Mouse (Mus musculus): Measurements from ENCODE around the gene Wdr95. TPM values are rescaled to one million over a fixed set of nuclear protein-coding genes. Genes with fewer than 3 reads are reported as not detected.

Wdr95 gene
- polyA plus RNA-seq, 1 experiment from 2014 or later, result 0.24 TPM

- WGBS, result 6% methylated on average over 3 of the region's 3 CpGs
- DNase-seq (ENCODE audit: low spot score) (peak; percentile 80), ATAC-seq (replicated peaks; ENCODE audit: low FRiP score) (peak; percentile 70)
- Histone ChIP-seq H3K9ac (ENCODE audit: low read length) (no peak overlapping the region), H3K4me2 (ENCODE audit: low read depth, low read length, severe bottlenecking) (no peak overlapping the region), H3K9me3 (ENCODE audit: control insufficient read depth, low read length) (no peaks in the 10 kb centered on the region), H3K27ac (ENCODE audit: low read depth, low read length) (peak overlapping the region; percentile 92; the same call in 1 of the 2 replicates), H3K4me3 (ENCODE audit: low read depth, low read length) (no peak overlapping the region), H3K36me3 (ENCODE audit: control insufficient read depth, insufficient read depth, low read length) (no peaks in the 10 kb centered on the region), H3K27me3 (ENCODE audit: control insufficient read depth, insufficient read depth, low read length) (no peaks in the 10 kb centered on the region), H3K4me1 (replicated peaks; ENCODE audit: control insufficient read depth, insufficient read depth, low read length) (peaks cover 21% of the 10 kb centered on the region)
These were observed 15.8 kb upstream of the Wdr95 start for GRCm38 (mm10) chr5:149512695-149513094.

GRCm38 (mm10) chr5:149513438-149514086 lies 14.9 kb upstream of the Wdr95 start:
- H3K9ac ChIP-seq (ENCODE audit: low read length), result peak overlapping the region; percentile 37; the same call in 1 of the 2 replicates
- peaks cover 21% of the 10 kb centered on the region for H3K4me1 ChIP-seq (replicated peaks; ENCODE audit: control insufficient read depth, insufficient read depth, low read length)
- no peaks in the 10 kb centered on the region for H3K36me3 ChIP-seq (ENCODE audit: control insufficient read depth, insufficient read depth, low read length)
- peak; percentile 76 for DNase-seq (ENCODE audit: low spot score)
- H3K27me3 ChIP-seq (ENCODE audit: control insufficient read depth, insufficient read depth, low read length), result no peaks in the 10 kb centered on the region
- no peak overlapping the region for H3K4me3 ChIP-seq (ENCODE audit: low read depth, low read length)
- H3K9me3 ChIP-seq (ENCODE audit: control insufficient read depth, low read length), result no peaks in the 10 kb centered on the region
- WGBS, result 30% methylated on average over 9 of the region's 9 CpGs
- H3K27ac ChIP-seq (ENCODE audit: low read depth, low read length), result peak overlapping the region; percentile 92
- ATAC-seq (replicated peaks; ENCODE audit: low FRiP score), result peak; percentile 77
- peak overlapping the region; percentile 40; the same call in 1 of the 2 replicates for H3K4me2 ChIP-seq (ENCODE audit: low read depth, low read length, severe bottlenecking)

- Histone ChIP-seq H3K9ac (ENCODE audit: low read length) (peak overlapping the region; percentile 37; the same call in 1 of the 2 replicates), H3K4me3 (ENCODE audit: low read depth, low read length) (no peak overlapping the region), H3K36me3 (ENCODE audit: control insufficient read depth, insufficient read depth, low read length) (no peaks in the 10 kb centered on the region), H3K4me2 (ENCODE audit: low read depth, low read length, severe bottlenecking) (peak overlapping the region; percentile 40), H3K4me1 (replicated peaks; ENCODE audit: control insufficient read depth, insufficient read depth, low read length) (peaks cover 21% of the 10 kb centered on the region), H3K9me3 (ENCODE audit: control insufficient read depth, low read length) (no peaks in the 10 kb centered on the region), H3K27me3 (ENCODE audit: control insufficient read depth, insufficient read depth, low read length) (no peaks in the 10 kb centered on the region), H3K27ac (ENCODE audit: low read depth, low read length) (peak overlapping the region; percentile 92)
- ATAC-seq (replicated peaks; ENCODE audit: low FRiP score) (peak; percentile 59), DNase-seq (ENCODE audit: low spot score) (peak; percentile 82)
- 11% methylated on average over 14 of the region's 14 CpGs for WGBS
These were observed 14.3 kb upstream of the Wdr95 start for GRCm38 (mm10) chr5:149514087-149514671.

GRCm38 (mm10) chr5:149514890-149515289 lies 13.6 kb upstream of the Wdr95 start:
- DNase-seq (ENCODE audit: low spot score) (no peak), ATAC-seq (replicated peaks; ENCODE audit: low FRiP score) (no peak)
- no peaks in the 10 kb centered on the region for H3K27me3 ChIP-seq (ENCODE audit: control insufficient read depth, insufficient read depth, low read length)
- H3K4me1 ChIP-seq (replicated peaks; ENCODE audit: control insufficient read depth, insufficient read depth, low read length), result peaks cover 21% of the 10 kb centered on the region
- no peaks in the 10 kb centered on the region for H3K9me3 ChIP-seq (ENCODE audit: control insufficient read depth, low read length)
- peak overlapping the region; percentile 92 for H3K27ac ChIP-seq (ENCODE audit: low read depth, low read length)
- H3K36me3 ChIP-seq (ENCODE audit: control insufficient read depth, insufficient read depth, low read length), result no peaks in the 10 kb centered on the region
- WGBS, result 54% methylated on average over 3 of the region's 3 CpGs
- H3K4me2 ChIP-seq (ENCODE audit: low read depth, low read length, severe bottlenecking), result 0 out of 2 replicates have a peak overlapping the region, but pooled peaks have one; percentile 0
- no peak overlapping the region for H3K4me3 ChIP-seq (ENCODE audit: low read depth, low read length)
- H3K9ac ChIP-seq (ENCODE audit: low read length), result no peak overlapping the region

GRCm38 (mm10) chr5:149517116-149517515 lies 11.4 kb upstream of the Wdr95 start:
- no peak for DNase-seq (ENCODE audit: low spot score)
- H3K36me3 ChIP-seq (ENCODE audit: control insufficient read depth, insufficient read depth, low read length), result no peaks in the 10 kb centered on the region
- H3K4me2 ChIP-seq (ENCODE audit: low read depth, low read length, severe bottlenecking), result no peak overlapping the region
- H3K27ac ChIP-seq (ENCODE audit: low read depth, low read length), result no peak overlapping the region
- peaks cover 15% of the 10 kb centered on the region for H3K4me1 ChIP-seq (replicated peaks; ENCODE audit: control insufficient read depth, insufficient read depth, low read length)
- no peaks in the 10 kb centered on the region; the same call in 1 of the 2 replicates for H3K27me3 ChIP-seq (ENCODE audit: control insufficient read depth, insufficient read depth, low read length)
- ATAC-seq (replicated peaks; ENCODE audit: low FRiP score), result no peak
- WGBS, result 54% methylated on average over 6 of the region's 6 CpGs
- no peaks in the 10 kb centered on the region for H3K9me3 ChIP-seq (ENCODE audit: control insufficient read depth, low read length)
- no peak overlapping the region for H3K4me3 ChIP-seq (ENCODE audit: low read depth, low read length)
- H3K9ac ChIP-seq (ENCODE audit: low read length), result no peak overlapping the region

- Histone ChIP-seq H3K4me2 (ENCODE audit: low read depth, low read length, severe bottlenecking) (no peak overlapping the region), H3K27me3 (ENCODE audit: control insufficient read depth, insufficient read depth, low read length) (no peaks in the 10 kb centered on the region; the same call in 1 of the 2 replicates), H3K9ac (ENCODE audit: low read length) (no peak overlapping the region), H3K27ac (ENCODE audit: low read depth, low read length) (no peak overlapping the region), H3K4me1 (replicated peaks; ENCODE audit: control insufficient read depth, insufficient read depth, low read length) (peaks cover 7% of the 10 kb centered on the region), H3K9me3 (ENCODE audit: control insufficient read depth, low read length) (no peaks in the 10 kb centered on the region), H3K4me3 (ENCODE audit: low read depth, low read length) (no peak overlapping the region), H3K36me3 (ENCODE audit: control insufficient read depth, insufficient read depth, low read length) (no peaks in the 10 kb centered on the region)
- 86% methylated on average over 5 of the region's 5 CpGs for WGBS
- no peak for DNase-seq (ENCODE audit: low spot score)
- ATAC-seq (replicated peaks; ENCODE audit: low FRiP score), result no peak
These were observed 7.7 kb upstream of the Wdr95 start for GRCm38 (mm10) chr5:149520806-149521205.

- H3K36me3 ChIP-seq (ENCODE audit: control insufficient read depth, insufficient read depth, low read length), result no peaks in the 10 kb centered on the region
- no peaks in the 10 kb centered on the region; the same call in 1 of the 2 replicates for H3K27me3 ChIP-seq (ENCODE audit: control insufficient read depth, insufficient read depth, low read length)
- H3K9me3 ChIP-seq (ENCODE audit: control insufficient read depth, low read length), result no peaks in the 10 kb centered on the region
- peak overlapping the region; percentile 64; the same call in 1 of the 2 replicates for H3K27ac ChIP-seq (ENCODE audit: low read depth, low read length)
- peaks cover 22% of the 10 kb centered on the region for H3K4me1 ChIP-seq (replicated peaks; ENCODE audit: control insufficient read depth, insufficient read depth, low read length)
- DNase-seq (ENCODE audit: low spot score) (no peak), ATAC-seq (replicated peaks; ENCODE audit: low FRiP score) (no peak)
- no peak overlapping the region for H3K4me3 ChIP-seq (ENCODE audit: low read depth, low read length)
- 73% methylated on average over 6 of the region's 6 CpGs for WGBS
- H3K9ac ChIP-seq (ENCODE audit: low read length), result no peak overlapping the region
- H3K4me2 ChIP-seq (ENCODE audit: low read depth, low read length, severe bottlenecking), result no peak overlapping the region
These were observed 4.6 kb upstream of the Wdr95 start for GRCm38 (mm10) chr5:149523856-149524241.

- no peak overlapping the region for H3K4me3 ChIP-seq (ENCODE audit: low read depth, low read length)
- no peaks in the 10 kb centered on the region for H3K9me3 ChIP-seq (ENCODE audit: control insufficient read depth, low read length)
- 32% methylated on average over 16 of the region's 16 CpGs for WGBS
- peak; percentile 88 for DNase-seq (ENCODE audit: low spot score)
- H3K4me2 ChIP-seq (ENCODE audit: low read depth, low read length, severe bottlenecking), result 0 out of 2 replicates have a peak overlapping the region, but pooled peaks have one; percentile 24
- no peaks in the 10 kb centered on the region; the same call in 1 of the 2 replicates for H3K27me3 ChIP-seq (ENCODE audit: control insufficient read depth, insufficient read depth, low read length)
- peak overlapping the region; percentile 64 for H3K27ac ChIP-seq (ENCODE audit: low read depth, low read length)
- H3K9ac ChIP-seq (ENCODE audit: low read length), result peak overlapping the region; percentile 37
- peak; percentile 72 for ATAC-seq (replicated peaks; ENCODE audit: low FRiP score)
- H3K4me1 ChIP-seq (replicated peaks; ENCODE audit: control insufficient read depth, insufficient read depth, low read length), result peaks cover 23% of the 10 kb centered on the region
- no peaks in the 10 kb centered on the region for H3K36me3 ChIP-seq (ENCODE audit: control insufficient read depth, insufficient read depth, low read length)
These were observed 4.1 kb upstream of the Wdr95 start for GRCm38 (mm10) chr5:149524242-149524858.
